Mouse (Mus musculus) fat pad, adult 2 months (tissue): ENCODE data around the gene BC005624.
"Not testable (repeated sequence)": the region's sequence is repeated elsewhere in the genome, so short reads cannot be mapped to it uniquely, and the experiment has no call there.

Experiments
- DNase-seq: peaks from one replicate; pipeline ENCODE4 v3.0.0-alpha.2; 2011; ENCODE audit warnings: low read depth, low spot score; ENCODE audit errors: extremely low read depth

The BC005624 gene

DNA sequence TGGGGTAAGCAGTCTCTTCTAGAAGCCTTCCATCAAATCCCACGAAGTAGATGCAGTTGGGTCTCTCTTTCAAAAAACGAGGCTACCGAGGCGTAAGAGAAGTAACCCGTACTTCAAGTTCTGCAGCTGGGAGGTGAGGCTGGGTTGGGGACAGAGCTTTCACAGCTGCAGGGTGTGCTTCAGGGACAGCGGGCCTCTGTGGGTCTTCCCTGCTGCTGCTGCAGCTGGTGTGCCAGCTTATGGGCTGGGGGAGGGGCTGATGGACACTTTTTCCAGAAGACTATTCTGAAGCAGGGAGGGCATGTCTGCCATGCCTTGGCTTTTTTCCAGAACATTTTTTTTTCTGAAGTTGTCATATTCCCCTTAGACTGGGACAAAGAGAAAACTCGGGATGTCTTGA is 1.0 kb upstream of the BC005624 start:
- DNase-seq: no peak

DNA sequence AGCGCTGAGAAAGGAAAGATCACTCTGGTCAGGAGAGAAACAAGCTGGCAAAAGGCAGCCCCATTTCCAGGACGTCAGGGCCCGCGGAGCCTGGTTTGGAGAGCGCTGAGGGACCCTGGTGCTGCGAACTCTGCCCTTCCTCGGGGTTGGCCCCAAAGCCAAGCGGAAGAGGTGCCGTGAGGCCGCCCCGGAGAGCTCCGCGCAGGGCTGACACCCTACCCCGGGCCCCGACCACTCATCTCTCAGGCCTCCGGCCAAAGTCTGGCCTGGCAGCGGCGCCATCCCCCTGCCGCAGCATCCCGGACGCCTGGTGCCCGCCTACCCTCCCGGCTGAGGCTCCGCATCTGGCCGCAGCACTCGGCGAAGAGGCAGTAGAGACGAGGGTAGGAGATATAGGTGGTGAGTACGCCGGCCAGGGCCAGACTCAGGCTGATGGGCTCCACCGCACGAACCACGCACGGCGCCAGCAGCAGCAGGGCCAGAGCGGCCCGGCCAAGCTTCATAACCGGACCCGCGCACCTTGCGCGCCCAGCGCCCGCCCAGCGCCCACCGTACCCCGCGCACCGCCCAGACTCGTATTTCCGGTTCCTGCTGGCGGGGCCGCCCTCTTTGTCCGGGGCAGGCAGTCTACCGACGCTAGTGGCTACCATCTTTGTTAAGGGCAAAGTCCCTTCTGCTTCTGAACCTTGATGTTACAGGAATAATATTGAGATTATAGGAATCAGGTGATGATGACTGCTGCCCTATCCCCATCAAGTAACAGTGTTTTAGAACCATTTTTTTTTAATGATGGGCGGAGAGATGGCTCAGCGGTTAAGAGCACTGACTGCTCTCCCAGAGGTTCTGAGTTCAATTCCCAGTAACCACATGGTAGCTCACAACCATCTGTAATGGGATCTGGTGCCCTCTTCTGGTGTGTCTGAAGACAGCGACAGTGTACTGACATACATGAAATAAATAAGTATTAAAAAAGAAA is 14.4 kb downstream of the BC005624 start, which contains the start of gene Tor1a:
Gene Tor1a, minus strand, starts transcription at position 582 of the 976 bp plus-strand sequence.
- DNase-seq: no peak

DNA sequence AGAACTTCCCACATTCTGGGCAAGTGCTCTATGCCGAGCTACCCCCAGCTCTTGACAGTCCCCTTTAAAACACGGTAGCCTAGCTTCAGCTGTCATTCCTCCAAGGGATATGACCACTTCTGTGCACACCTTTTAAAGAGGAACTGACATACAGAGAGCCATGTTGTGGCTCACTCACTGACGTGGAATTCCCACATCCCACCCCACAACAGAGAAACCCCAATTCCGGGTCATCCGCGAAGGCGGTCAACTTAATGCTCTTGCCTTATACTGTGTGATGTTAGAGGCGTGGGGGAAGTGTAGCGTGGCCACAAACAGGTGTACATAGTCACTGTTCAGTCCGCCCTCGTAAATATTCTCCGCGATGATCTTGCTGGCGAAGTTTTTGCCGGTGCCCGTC is 15.2 kb downstream of the BC005624 start:
- no peak for DNase-seq

DNA sequence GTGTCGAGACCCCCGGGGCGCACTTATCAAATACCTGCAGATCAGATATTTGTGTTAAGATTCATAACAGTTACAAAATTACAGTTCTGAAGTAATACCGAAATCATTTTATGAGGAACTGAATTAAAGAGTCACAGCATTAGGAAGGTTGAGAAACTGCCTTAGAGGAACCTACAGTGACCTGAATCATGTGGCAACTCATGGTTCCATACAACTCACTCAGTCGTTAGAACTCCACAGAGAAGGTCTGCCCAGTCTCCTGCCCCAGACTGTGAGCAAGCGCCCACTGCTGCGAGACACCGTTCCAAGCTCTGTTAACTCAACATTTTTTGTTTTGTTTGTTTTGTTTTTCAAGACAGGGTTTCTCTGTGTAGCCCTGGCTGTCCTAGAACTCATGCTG is 16.4 kb downstream of the BC005624 start:
- DNase-seq: no peak

DNA sequence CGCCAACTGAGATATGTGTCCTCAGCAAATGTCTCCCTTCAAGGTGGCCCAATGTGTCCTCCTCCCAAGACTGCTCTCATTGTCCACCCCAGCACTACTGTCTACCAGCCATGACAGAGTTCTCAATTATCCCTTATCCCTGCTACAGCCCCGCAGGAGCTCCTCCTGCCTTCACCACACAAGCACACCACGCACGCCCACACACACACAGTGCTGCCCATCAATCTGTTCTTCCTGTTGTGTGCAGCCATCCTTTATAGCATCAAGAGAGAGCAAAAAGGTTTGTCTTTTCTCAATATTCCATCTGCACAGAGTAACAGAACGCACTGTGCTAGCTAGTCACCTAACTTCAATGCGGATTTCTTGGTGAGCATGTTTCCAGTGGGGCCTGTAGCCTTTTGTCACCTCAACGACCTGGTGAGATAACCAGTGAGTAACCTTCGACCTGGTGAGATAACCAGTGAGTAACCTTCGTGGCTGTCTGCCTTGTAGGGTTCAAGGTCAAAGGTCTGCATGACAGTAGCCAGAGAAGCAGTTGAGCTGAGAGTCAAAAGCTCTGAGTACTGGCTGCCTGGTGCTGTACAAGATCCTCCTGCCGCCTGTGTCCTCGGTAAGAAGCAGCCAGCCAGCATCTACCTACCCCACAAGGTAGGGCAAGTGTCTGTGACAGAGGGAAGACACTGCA is 19.3 kb downstream of the BC005624 start:
- DNase-seq: no peak

DNA sequence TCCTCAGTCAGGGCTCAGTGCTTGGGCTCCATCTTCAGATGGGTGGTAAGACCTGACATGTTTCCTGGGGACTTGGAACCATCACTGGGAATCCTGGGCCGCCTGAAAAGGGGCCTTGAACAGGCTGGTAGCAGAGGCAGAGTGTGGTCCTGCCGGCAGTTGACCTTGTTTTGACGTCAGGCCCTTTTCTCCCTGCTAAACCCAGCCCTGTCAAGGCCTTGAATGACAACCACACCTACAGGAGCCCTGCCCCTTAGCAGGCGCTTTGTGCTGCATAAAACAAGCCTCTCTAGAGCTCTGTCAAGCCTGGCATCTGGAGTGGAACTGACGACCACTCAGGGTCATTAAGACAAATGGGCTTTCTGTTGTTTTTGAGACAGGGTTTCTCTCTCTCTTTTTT is 22.1 kb downstream of the BC005624 start:
- no peak for DNase-seq

DNA sequence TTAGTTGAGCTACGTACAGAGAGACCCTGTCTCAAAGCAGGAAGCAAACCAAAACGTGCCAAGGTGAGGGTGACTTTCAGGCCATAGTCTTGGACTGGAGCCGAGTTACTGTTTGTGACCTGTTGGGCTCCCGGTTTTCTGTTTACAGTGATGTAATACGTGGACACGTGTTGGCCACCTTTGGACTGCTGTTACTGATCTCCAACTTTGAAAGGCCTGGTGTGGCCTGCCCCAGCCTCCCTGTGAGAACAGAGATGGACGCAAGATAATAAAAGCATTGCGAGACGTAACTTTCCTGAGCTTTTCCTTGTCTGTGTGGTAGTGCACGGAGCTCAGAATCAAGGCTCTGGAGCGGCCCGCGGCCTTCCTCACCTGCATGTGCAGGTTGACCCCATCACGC is 23.3 kb downstream of the BC005624 start:
- DNase-seq: no peak

DNA sequence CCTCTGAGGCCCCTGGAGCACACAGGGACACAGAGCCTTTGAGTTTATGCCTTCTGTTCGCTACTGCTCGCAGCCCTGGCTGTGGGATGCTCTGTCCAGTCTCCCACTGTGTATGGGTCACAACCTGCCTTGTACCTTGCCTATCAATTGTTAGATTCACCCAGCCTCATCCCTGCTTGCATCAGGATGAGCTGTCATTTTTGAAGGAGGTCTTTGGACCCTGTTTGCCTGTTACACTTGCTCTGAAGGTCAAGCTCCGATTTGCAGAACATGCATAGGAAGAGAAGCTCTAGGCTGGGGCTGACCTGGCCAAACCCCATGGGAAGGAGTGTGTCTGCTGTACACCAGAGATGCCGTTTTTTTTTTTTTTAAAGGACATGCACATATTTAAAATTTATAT is 24.5 kb downstream of the BC005624 start:
- no peak for DNase-seq

DNA sequence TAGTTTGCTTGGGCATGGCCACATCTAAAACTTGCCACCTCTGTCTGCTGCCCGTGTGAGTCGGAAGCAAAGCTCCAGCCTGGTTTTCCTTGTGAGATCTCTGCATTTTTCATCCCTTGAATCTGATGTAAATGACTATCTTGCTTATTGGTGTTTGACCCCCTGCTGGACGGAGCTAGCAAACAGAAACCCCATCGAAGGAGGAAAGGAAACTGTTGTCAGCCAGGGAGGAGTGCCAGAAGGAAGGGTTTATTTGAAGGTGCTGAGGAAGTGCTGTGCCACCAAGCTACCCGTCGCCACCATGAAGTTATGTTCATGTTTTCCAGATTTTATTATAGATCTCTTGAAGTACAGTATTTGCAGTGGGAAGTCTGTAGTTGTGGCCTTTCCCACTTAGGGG is 27.2 kb downstream of the BC005624 start:
- DNase-seq: no peak

DNA sequence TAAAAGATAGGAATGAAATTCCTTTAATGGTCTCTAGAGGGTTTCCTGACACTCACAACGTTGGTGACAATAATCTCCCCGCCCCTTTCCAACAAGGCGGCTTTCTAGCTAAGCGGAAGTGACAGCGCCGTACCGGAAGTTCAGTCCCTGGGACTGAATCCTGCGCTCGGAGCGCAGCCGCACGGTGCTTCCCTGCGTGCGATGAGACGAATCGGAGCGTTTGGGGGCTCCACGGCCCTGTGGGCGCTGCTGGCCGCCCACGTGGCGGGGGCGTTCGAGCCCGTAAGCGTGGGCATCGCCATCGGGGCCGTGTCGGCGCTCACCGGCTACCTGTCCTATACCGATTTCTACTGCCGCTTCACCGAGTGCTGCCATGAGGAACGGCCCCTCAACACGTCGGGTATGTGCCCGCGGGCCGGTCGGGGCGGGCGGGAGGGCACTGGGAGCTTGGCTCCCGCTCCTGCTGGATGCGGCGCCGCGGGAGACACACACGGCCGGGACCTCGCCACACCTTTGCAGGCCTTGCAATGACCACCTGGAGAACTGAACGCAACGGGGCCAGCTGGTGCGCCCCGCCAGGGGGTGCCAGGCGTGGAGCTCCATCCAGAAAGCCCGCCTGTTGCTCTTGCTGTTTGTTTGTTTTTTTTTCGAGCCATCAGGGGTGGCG is 29.0 kb downstream of the BC005624 start, which contains the start of gene Tor1b:
Gene Tor1b, plus strand, starts transcription at position 136 of the 667 bp plus-strand sequence.
- DNase-seq: no peak

DNA sequence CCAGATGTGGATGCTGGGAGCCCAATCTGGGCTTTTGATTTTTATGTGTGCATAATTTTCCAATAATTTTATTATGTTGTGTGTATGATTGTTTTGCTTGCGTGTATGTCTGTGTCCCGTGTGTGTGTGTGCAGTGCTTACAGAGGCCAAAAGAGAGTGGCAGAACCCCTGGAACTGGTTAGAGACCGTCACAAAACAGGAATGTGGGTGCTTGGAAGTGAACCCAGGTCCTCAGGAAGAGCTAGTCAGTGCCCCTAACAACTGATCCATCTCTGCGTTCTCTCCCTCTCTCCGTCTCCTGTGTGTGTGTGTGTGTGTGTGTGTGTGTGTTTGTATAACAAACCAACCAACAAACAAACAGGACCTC is 29.6 kb downstream of the BC005624 start:
- DNase-seq: no peak

DNA sequence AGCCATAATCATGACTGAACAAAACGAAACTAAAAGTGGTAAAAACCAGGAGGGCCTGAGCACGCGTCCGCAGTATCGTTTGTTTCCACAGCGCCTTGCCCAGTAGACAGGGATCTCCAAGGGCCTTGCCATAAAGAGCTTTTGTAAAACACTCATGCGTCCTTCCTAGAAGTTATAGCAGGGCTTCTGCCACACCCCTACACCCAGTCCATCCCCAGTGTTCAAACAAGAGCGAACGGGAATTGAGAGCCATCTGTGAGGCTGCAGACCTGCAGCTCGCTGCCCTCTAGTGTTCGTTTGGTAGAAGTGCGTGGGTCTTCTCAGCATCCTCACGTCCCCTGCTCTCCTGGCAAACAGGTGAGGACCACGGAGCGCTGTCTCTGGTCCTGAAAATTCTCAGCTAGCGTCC is 39.4 kb downstream of the BC005624 start:
- no peak for DNase-seq

DNA sequence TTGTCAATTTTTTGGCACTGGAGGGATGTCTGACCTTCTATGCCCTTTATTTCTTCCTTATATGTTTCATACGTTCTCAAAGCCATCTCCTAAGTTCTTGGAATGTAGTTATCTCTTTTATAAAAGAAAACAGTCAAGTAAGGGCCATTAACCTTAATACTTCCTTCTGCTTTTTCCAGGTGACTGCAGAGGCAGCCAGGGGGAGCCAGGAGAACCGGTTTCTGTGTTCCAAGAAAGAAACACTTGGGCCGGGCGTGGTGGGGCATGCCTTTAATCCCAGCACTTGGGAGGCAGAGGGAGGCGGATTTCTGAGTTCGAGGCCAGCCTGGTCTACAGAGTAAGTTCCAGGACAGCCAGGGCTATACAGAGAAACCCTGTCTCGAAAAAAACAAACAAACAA is 39.9 kb downstream of the BC005624 start:
- not testable (repeated sequence) for DNase-seq

DNA sequence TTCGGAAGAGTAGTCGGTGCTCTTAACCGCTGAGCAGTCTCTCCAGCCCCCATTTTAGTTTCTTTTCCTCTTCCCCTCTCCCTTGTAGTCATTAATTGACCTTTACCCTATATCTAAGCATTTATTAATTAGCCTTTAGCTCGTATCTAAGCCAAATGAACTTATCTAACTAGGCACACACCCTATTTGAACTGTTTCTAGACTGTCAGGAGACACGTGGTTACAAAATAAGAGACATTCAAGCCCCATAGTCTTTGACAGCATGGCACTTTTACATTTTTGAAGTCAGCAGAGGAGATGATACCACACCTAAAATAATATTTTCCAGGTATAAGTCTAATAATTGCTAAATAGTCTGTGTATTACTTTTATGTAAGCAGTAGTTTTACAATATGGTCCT is 40.4 kb downstream of the BC005624 start:
- DNase-seq: no peak

DNA sequence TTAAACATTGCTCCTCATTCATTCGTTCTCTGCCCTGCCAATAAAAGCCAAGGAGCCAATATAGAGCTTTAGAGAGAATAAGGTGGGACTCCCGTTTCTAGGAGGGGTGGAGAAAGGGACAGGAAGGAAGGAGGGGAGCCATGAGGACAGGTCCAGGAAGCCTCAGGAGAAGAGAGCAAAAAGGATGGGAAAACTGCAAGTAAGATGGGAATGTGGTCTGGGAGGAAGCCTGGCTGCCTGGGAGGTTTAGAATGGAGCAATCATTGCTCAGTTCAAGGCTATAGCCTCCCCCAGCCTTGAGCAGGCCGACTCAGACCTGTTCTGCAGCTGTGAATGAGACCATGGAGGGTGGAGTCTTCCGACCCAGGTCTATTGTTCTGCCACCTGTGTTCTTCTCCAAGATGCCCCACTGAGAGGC is 43.4 kb downstream of the BC005624 start:
- no peak for DNase-seq

DNA sequence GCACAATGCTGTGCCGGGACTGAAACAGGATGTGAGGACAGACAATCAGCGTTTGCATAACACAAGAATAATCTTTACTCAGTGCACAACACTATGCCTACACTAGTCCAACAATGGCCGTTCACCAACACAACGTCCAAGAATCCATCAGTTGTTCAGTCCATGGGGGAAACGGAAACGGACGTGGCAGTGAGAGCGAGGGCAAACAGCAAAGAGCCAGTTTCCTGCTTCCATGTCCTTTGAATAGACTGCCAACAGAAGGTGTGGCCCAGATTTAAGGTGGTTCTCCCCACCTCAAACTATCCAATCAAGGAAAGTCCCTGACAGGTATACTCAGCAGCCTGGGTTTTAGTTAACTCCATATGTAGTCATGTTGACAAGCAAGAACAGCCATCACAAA is 44.3 kb downstream of the BC005624 start:
- no peak for DNase-seq

DNA sequence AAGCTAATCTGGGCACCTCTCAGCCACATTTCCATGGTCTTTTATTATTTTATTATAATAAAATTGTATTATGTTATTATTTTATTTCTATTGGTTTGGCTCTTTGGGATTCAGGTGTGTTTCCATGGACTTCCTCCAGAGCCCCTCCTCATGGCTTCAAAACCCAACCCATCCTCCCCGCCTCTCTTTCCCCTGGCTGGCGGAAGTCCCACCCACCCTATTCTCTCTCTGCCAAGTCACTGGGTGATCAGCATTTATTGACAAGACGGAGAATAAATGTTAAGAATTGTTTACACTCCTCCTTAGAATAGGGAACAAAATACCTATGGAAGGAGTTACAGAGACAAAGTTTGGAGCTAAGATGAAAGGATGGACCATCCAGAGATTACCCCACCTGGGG is 45.2 kb downstream of the BC005624 start:
- no peak for DNase-seq

DNA sequence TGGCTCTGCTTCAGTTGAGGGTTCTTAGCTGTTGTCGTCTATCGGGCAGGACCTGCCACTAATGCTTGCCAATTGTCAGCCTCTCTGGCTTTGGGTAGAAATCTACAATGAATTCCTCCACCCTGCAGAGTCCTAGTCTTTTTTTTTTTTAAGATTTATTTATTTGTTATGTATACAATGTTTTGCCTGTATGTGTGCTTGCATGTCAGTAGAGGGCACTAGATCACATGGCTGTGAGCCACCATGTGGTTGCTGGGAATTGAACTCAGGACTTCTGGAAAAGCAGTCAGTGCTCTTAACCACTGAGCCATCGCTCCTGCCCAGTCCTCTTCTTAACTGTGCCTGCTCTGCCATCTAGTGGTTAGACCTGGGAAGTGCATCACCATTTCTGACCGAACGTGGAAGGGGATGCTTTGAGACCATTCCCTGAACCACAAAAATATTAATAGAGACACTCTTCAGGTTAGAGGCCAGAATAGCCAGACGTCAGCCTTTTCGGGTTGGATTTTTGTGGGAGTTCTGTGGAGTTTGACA is 48.0 kb downstream of the BC005624 start:
- DNase-seq: no peak

DNA sequence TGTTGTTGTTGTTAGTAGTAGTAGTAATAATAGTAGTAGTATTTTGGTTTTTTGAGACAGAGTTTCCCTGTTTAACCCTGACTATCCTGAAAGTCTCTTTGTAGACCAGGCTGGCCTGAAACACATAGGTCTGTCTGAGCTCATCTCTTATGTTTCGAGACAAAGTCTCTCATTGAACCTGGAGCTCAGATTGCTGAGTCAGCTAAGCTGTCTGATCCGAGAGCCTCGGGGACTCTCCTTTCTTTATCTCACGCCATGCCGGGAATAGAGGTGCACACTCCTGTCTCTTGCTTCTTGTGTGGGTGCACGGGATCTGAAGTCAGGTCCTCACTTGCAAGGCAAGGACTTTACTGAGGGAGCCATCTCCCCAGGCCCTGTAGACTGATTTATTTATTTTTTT is 49.0 kb downstream of the BC005624 start:
- DNase-seq: no peak

DNA sequence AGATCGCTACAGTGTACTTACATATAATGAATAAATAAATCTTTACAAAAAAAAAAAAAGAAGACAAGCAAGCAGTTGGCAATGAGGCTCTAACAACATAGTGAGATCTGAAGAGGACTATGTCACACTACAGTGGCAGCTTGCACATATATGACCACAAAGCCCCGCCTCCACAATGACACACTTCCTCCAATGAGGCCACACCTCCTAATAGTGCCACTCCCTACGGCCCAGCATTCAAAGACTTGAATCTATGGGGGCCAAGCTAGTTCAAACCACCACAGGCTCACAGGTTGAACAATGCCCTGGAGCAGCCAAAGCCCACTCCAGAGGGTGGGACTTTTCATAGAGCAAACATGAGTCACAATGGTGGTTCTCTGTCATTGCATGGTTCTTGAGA is 50.1 kb downstream of the BC005624 start:
- DNase-seq: no peak

DNA sequence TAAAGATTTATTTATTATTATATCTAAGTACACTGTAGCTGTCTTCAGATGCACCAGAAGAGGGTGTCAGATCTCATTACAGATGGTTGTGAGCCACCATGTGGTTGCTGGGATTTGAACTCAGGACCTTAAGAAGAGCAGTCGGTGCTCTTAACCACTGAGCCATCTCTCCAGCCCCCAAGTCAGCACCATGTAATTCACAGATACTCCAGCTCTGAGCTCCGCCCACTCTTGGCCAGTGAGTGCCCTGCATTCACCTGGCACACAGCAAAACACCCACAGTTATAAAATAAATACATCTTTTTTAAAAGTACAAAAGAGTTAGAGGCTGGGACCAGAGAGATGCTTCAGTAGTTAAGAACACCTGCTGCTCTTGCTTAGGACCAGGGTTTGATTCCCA is 51.2 kb downstream of the BC005624 start:
- not testable (repeated sequence) for DNase-seq
